Mouse (Mus musculus): ENCODE measurements at regions not wholly inside any gene's neighbourhood (a gene's known extent, or its start where the extent isn't known, plus 50 kb on each side); places are given as distances from the start of the nearest gene placed in this dataset.

DNA sequence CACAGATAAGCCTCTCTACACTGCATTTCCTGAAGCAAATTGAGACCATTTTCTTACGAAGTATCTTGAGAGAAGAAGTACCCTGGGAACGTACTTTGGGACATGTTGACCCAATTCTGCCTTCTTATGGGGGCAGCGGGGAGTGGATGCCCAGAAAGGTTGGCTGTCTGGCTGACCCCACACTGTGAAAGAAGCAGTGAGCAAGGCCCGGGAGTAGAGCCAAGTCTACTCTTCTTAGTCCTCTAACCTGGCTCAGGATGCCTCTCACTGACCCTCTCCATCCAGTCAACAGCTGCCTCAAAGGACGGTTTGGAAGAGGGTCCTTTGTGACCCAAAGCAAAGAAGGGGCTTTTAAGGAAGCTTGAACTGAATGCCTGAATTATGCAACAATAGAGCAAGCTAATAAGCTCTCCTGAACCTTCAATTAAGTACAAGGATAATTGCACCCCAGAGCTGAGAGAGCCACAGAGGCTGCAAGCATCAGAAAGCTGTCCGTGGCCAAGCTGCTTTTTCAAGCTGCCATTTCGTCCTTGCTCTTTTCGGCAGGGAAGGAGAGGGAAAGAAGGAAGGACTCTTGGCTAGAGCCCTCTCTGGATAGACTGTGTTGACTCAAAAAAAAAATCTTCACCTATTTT lies 70.3 kb downstream of the Pctp start:
- peak; percentile 28 for DNase-seq (ENCODE audit: low spot score)

DNA sequence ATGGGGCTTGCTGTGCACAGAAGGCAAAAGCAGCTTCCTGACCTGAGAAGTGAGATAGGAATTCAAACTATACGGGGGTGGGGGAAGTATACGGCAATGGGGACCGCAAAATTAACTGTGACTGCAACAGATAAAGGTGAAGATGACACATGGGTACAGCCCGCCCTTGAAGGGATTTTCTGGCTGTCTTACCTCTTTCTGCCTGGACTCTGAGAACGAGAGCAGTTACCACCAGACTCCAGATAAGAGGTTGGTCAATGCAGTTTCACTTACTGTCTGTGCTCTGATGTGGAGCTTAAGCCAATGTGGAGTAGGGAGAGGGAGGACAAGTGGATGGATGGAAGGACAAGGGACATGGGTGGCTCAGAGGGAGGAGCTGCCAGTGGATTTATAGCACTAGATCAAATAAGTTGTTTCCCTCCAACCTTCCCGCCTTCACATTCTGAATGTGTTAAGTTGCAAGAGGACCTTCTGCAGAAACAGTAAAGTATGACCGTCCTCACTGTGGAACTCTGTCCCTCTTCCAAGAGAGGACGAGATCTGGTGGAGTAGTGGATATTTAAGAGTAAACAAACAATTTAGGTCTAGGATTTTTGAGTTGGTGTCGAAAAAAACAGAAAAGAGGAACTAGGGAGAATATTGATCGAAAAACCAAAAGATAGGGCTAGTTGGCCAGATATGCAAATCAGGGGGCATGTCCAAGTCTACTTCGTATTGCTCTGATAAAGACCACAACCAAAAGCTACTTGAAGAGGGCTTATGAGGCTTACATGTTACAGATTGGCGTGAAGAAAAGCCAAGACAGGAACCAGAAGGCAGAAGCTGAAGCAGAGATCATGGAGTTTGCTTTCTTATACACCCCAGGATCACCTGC lies 73.3 kb downstream of the Pctp start:
- no peak for DNase-seq (ENCODE audit: low spot score)

DNA sequence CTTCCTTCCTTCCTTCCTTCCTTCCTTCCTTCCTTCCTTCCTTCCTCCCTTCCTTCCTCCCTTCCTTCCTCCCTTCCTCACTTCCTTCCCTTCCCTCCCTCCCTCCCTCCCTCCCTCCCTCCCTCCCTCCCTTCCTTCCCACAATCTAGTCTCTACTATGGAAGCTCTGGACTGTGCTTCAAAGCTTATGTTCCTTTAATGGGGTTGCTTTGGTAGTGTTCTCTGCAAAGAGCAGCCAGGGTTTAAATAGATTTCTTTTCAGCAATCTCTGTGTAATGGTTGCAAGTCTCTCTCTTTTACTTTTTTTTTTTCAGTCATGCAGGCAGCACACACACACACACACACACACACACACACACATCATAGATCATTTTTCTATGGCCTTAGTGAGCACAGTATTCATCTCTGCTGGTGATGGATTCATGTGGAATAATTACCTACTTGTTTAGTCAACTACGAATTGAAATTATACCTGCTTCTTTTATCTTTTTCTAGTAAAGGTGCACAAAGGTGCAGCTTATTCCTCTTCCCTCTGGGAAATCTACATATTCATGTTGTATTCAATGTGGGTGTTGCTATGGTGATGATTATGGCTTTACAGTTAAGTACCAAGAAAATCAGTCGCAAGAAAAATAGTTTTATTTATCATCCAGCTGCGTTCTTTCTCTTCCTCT lies 75.1 kb downstream of the Pctp start:
- DNase-seq (ENCODE audit: low spot score): no peak

DNA sequence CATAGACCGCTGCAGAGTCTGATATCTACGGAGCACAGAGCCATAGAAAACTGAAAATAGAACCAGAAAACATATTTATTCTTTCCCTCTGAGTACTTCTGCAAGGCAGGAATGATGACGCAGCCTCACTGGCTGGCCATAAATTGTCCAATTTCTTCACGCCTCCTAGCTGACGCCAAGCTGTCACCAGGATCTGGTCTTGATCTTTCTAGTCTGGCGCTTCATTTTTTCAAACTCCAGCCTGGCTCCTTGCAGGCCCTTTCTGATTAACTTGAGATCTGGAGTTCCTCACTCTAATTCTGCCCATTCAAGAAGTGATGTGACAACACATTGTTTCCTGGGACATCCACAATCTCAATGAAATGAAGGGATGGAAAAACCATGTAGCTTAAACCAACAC lies 80.1 kb downstream of the Pctp start:
- no peak for DNase-seq (ENCODE audit: low spot score)

DNA sequence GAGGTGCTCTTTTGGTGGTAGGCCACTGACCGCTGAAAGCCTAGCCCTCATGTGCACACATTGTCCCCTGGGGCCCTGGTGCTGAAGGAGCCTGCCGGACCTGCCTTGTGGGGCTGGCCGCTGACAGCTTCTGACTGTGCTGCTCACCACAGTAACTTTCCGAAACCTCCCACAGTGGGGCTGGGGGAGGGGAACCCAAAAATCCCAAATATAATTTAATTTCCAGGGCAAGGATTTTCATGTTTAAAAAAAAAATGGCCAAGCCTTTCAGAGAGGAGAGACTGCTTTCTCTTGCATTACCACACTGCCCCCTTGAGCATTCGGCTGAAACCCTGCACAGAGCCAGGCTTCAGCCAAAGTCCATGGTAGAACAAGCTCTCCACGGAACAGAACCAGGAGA lies 81.5 kb downstream of the Pctp start:
- DNase-seq (ENCODE audit: low spot score): peak; percentile 39

DNA sequence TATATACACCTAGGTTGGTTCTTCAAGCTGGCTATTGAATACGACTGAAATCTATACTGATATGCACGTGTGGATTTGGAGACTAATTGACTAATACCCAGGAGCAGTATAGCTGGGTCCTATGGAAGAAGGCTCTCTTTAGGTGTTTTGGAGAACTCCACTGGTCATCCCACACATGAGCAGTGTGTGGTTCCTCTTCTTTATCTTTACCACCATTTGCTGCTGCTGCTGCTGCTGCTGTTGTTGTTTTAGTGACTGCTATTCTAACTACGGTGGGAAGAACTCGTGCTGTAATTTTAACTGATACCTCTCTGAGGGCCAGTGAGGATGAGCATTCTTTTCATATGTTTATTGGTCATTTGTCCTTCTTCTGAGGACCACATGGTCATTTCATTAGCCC lies 86.9 kb downstream of the Pctp start:
- no peak for DNase-seq (ENCODE audit: low spot score)

DNA sequence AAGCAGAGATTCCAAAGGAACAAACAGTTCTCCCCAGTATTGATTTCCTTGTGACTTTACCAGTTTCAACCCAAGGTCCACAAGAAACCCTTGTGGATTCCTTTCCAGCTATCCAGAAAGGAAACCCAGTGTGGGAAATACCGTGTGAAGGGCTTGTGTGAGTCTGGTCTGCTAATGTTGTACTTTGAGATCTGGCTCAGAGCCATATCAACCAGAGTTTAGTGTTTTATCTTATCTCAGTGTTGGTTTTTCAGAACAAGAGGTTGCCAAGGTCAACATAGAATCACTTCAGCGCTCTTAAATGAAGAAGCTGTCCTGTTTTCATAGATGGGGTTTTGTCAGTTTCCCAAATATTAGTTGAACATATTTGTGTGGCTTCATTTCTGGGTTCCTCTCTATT lies 88.1 kb downstream of the Pctp start:
- DNase-seq (ENCODE audit: low spot score): no peak

DNA sequence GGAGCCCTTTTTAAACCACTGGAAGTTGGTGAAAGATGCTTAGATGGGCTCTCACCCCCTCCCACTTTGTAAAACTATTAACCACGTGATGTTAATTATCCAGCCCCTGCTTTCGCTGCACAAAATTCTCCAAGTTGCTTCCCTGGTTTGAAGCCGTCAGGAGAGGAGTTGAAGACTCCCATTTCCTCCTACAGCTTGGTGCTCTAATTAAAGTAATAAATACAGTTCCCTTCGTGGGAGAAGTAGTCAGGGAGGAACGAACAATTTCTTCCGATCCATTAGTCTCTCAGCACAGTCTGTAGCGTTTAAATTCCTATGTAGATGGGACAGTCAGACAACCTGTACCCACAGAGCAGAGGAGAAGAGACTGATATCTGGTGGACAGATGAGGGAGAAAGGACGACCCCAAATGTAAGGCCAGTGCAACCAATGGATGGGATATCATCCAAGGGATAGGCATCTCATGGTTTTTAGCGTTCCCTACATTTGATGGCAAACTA lies 101.4 kb downstream of the Pctp start:
- no peak for DNase-seq (ENCODE audit: low spot score)

DNA sequence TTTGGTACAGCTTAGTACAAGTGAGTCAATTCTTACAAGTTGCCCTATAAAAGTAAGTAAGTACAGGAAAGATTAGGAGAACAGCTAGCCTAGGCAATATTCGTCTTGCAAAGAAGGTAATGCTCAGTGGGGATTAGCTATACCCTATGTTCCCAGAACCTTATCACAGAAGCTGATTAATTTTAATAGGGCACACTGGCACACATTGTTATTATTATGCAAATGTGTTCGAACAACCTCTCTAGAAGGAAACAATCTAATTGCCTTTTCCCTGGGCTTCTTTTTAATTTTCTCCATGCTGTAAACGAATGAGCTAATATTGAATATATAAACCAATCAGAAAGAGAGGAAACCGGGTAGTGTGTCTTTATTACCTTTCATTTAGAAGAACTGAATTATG lies 104.2 kb downstream of the Pctp start:
- no peak for DNase-seq (ENCODE audit: low spot score)

DNA sequence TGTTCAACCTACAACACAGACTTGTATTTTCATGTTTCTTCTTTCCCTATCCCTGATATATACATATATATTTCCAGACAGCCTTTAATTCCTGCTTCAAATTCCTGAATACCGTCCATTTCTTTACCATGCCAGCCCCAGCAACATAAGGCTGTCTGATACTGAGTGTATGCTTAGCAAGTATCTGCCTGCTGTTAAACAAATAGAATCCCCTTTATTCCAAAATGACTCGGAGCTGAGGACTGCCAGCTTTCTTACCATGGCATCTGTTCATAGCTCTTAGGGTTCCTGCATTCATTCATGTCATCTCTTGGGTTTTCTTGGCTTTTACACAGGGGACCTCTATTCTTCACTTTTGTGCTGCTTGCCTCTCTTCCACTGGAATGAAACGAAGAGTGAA lies 105.8 kb downstream of the Pctp start:
- DNase-seq (ENCODE audit: low spot score): no peak

DNA sequence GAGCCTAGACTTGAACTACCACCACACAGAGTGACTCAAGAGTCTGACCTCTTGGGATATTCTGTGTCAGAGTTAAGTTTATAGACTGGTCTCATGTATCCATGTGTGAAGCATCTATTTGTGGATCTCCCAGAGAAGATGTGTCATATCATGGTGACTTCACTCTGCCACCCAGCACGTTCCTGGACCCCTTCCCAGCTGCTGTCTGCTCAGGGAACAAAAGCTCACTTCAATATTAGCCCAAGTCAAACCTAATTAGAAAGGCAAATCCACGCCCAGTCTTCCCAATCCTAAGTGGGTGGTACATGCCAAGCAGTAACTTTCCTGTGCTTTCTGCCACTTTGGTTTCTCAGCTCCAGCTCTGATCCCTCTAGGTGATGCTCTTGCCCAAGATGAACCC lies 94.1 kb upstream of the Ankfn1 start:
- no peak for DNase-seq (ENCODE audit: low spot score)

DNA sequence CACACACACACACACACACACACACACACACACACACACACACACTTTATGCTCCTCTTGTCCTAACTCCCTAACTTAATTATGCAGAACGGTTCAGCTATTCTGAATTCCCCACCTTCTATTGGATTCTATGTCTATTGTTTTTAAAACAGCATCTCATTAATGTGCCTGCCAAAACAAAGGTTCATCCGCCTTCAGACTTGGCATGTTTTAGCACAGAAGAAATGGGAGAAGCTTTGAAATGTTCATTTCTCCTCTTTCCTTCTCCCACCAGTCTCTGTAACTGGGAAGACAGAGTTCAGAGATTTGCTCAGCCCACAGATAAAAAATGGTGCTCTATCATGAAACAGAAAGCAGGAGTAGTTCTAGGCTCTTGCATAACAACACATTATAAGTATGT lies 90.1 kb upstream of the Ankfn1 start:
- no peak for DNase-seq (ENCODE audit: low spot score)

DNA sequence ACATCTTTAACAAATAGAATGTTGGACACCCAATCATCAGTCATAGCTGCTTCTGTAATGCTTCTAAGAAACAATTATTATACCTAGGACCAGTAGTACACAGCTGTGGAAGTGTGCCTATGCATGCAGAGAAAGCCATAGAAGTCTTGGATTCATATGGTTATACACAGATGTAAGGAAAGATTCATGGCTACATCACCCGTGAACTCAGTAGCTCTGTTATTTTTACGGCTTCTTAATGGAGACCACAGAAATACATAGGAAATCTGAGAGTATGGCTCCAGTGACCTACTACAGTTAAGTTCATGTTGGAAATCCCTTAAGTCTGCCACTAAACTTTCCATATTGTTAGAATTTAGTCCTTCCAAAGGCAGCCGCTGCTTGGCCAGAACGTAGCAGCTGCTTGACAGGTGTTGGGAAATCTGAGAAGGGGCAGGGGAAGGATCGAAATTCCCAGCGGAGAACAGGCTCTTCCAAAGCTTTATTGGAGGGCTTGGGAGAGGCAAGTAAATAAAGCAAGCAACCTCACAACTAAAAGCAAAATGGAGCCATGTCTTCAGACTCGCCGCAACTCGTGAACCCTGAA lies 78.8 kb upstream of the Ankfn1 start:
- DNase-seq (ENCODE audit: low spot score): no peak

DNA sequence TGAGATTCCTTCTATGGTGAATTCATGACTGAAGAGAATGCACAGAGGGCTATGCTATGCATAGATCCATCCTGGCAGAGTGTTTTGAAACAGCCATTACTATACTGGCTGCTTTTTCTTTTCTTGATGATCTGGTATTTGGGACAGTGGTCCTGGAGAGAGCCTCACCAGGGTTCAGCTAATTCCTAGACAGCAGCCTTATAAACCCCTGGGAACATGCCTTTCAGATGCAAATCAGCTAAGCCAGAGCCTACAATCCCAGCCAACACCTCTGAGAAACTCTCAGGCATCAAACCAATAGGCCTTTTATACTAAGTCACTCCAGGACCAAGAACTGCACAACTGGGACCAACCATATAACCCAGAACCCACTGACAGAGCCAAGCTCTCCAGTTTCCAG lies 64.4 kb upstream of the Ankfn1 start:
- no peak for DNase-seq (ENCODE audit: low spot score)

DNA sequence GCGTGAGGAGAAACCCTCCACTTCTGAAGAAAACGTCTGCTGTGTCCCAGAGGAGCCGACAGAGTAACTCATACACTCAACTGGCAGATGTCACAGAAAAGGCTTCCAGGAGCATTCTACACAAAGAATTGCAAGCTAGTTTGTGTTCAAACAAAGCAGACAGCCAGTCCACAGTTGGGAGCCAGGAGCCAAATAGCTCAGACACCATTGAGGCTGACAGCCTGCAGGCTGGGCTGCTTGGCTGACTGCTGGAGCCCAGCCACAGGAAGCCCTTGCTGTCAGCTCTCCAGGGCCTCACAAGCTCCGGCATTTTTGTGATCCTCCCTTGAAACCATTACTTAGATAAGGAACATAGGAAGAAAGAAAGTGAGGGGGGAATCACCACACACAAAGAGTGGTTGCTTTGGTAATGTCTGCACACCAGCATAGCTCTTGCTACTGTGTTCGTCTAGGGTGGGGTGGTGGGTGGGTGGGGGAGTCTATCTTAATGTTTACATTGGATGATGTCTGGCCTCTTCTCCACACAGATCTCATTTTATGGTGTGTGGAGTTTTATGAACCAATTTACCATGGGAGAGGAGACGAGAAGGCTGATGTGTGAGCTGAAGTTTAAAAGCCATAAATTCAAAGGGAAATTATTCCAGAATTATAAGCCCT lies 62.3 kb upstream of the Ankfn1 start:
- DNase-seq (ENCODE audit: low spot score): peak; percentile 10

DNA sequence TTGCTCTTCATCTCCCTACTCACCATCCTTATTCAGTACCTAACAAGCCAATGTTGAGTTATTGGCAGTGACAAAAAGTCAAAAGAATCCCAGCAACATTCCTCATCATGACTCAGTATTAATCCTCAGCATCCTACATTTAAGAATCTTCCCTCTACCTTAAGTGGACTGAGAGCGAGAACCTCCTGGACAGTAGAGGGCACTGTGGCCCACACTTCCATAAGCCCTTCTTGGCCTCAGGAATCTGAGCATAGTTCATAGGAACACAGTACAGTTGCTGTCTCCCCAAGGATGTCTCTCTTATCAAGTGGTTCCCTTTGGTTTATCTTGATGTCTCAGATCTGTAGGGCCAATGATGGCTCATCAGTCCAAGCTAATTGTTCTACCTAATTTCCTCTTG lies 60.5 kb upstream of the Ankfn1 start:
- no peak for DNase-seq (ENCODE audit: low spot score)

DNA sequence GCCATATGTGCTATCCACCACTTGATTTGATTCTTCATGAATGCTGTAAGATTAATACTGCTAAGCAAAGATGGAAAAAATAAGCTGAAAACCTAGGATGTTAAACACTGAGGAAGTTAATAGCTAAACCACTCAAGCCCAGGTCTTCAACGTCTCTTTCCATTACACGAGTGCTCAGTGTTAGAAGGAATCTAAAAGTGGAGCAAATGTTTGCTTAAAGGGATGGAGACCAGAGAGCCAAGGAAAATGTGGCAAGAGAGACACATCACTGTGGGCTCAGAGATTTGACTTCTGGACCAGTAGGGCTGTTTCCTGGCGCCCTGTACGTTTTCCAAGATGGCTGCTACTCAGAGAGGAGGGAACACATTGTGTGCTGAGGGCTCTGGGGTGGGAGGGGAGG lies 59.4 kb upstream of the Ankfn1 start:
- no peak for DNase-seq (ENCODE audit: low spot score)

DNA sequence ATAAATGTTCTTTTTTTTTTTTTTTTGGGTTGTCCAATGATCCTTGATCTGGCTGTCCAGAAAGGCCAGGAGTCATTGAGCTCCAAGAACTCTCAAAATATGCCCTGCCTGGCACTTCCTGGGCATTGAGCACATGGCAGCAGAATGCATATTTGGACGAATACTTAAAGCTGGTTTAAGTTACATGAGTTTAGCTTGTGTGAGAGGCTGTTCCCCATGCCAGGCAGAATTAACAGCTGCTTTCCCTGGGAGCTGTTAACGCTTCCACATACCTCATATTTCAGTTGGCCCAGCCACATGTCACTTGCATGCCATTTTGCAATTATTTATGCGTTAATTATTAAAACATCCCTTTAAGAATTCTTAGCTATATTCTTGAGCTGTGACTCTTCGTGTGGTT lies 56.6 kb upstream of the Ankfn1 start:
- no peak for DNase-seq (ENCODE audit: low spot score)

DNA sequence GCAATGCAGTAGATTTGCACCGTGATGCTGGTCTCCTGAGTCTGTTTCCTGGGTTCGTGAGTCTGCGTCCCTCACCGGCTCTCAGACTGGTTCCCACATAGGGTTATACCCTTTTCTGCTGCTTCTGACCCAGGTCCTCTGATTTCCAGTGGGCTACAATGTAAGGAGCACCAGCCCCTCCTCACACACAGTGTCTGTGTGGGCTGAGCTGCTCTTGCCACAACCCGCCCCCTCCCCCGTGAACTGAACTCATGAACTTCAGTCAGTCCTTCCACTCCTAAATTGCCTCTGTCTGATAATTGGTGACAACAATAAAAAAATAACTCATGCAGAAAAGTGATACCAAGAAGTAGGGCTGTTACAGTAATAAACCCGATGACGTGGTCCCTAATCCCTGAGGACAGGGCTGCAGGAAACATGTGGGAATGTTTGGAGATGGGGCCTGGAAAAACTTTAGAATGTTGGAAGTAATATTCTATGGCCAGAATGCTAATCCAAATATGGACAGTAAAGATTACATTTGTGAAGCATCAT lies 54.2 kb upstream of the Ankfn1 start:
- DNase-seq (ENCODE audit: low spot score): no peak
